12 mouse cellular contexts compared by ENCODE assay signal in the genomic region with DNA sequence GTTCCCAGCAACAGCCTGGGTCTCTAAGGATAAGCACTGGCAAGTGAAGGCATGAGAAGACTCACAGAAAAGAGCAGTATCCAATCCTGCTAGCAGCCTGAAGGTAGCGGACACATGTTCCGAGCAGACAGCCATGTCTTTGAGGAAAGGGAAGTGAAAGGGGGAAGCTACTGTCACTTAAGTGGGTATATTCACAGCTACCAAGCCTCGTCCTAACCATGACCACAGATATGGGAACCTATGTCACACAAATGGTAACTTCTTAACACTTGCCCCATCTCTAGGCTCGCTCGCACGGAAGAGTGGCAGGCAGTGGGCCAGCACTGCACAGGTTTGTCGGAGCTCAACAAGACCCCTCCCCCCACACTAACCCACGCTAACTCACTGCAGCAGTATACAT.
DNase-seq lines count a peak whose midpoint lies in the region; ATAC-seq and TF ChIP-seq lines count a peak whose summit lies in the region.
"Had no signal": no experiment of that assay in that cellular context is flagged by ENCODE, and none has a peak within 500 bp of the region (broad histone marks: within the 10 kb centered on the region; RNA-seq: fewer than 3 reads in every experiment).

No protein-coding gene starts in this region.

- H3K79me2 ChIP-seq in MEL (ENCODE audit: control insufficient read depth, insufficient read depth, low read length, poor library complexity), result no peaks in the 10 kb centered on the region

- no peak for TF ChIP-seq POLR2A in MEL (IDR thresholded peaks at IDR 0.05; ENCODE audit: control insufficient read depth in 1 of 2, insufficient read depth in 1 of 2, low read depth in 1 of 2, low read length in 2 of 2, poor library complexity in 1 of 2)

- no peak for TF ChIP-seq RAD21 in MEL (IDR thresholded peaks at IDR 0.05; ENCODE audit: low read depth, low read length)

- H3K27ac ChIP-seq in MEL (ENCODE audit: control insufficient read depth, low read depth, low read length), result peak overlapping the region; percentile 23; the same call in 1 of the 2 replicates

- ATAC-seq in hematopoietic stem cell, adult 5-6 weeks (replicated peaks in 1 of 2; ENCODE audit: insufficient read depth in 1 of 2, low FRiP score in 2 of 2, low TSS enrichment in 1 of 2, low read depth in 1 of 2, poor library complexity in 2 of 2, severe bottlenecking in 2 of 2), result peak; percentile 77 to 88
- ATAC-seq: forebrain, postnatal 0 days had no signal

- no peaks in the 10 kb centered on the region for H3K9me3 ChIP-seq in MEL (replicated peaks; ENCODE audit: insufficient read depth, low read length)

- DNase-seq in kidney, adult 9 months, result peak; percentile 15
- no peak for DNase-seq in kidney, adult 18-20 months
- peak; percentile 72 for DNase-seq in MEL (ENCODE audit: low read depth, low spot score)
- peak; percentile 38 for DNase-seq in skeletal muscle tissue, adult 2 months (ENCODE audit: low read depth, low spot score)
- DNase-seq in ovary, postnatal 10 days (ENCODE audit: low spot score), result no peak
- DNase-seq in frontal cortex, adult 2 months (ENCODE audit: extremely low spot score in 1 of 2, low spot score in 1 of 2), result no peak
- DNase-seq in adrenal gland, adult 8-10 months, result no peak
- DNase-seq: cerebellum, postnatal 36 days; forebrain, postnatal 0 days; gastrocnemius, postnatal 36 days; thymus, postnatal 36 days had no signal

- no peak for TF ChIP-seq CTCF in MEL (IDR thresholded peaks at IDR 0.05 in 2 of 3, conservative IDR thresholded peaks at IDR 0.05 in 1 of 3; ENCODE audit: control insufficient read depth in 1 of 3, insufficient read depth in 1 of 3, low read depth in 2 of 3, low read length in 3 of 3, poor library complexity in 1 of 3, severe bottlenecking in 1 of 3)

- no peaks in the 10 kb centered on the region for H3K36me3 ChIP-seq in MEL (ENCODE audit: control insufficient read depth in 1 of 2, insufficient read depth in 2 of 2, low read length in 2 of 2)

- H3K4me3 ChIP-seq in MEL (ENCODE audit: control insufficient read depth in 1 of 2, insufficient read depth in 1 of 2, low read depth in 2 of 2, low read length in 2 of 2), result peak overlapping the region in 1 of 2 experiments; percentile 13; a peak in 2 of 4 replicates

- 0 out of 2 replicates have a peak overlapping the region, but pooled peaks have one; percentile 1 for H3K9ac ChIP-seq in MEL (ENCODE audit: control insufficient read depth, low read depth, low read length, poor library complexity, severe bottlenecking)
- H3K9ac ChIP-seq: forebrain, postnatal 0 days had no signal

- H3K4me1 ChIP-seq in MEL (ENCODE audit: control insufficient read depth in 1 of 2, insufficient read depth in 2 of 2, low read length in 2 of 2), result peaks cover 0 to 8% of the 10 kb centered on the region in 2 experiments; a peak in 1 of 4 replicates

- TF ChIP-seq EP300 in MEL (IDR thresholded peaks at IDR 0.05; ENCODE audit: low read depth in 1 of 2, low read length in 2 of 2), result no peak

- peaks cover 0 to 7% of the 10 kb centered on the region in 2 experiments; a peak in 2 of 4 replicates for H3K27me3 ChIP-seq in MEL (ENCODE audit: control insufficient read depth in 1 of 2, insufficient read depth in 2 of 2, low read length in 2 of 2)

TF ChIP-seq in MEL, 35 proteins besides CTCF, POLR2A, EP300 and RAD21:
- TF ChIP-seq MAX (IDR thresholded peaks at IDR 0.05; ENCODE audit: low read length), result peak; percentile 63
- TF ChIP-seq E2F4 (IDR thresholded peaks at IDR 0.05; ENCODE audit: borderline replicate concordance, low read depth, low read length), result no peak
- TF ChIP-seq MYC (IDR thresholded peaks at IDR 0.05; ENCODE audit: low read depth, low read length), result peak; percentile 49; the same call in 1 of the 2 replicates

Comparison
In these comparisons a context has a peak if more than half of its experiments do, and no peak if none do; other contexts are left out.
1. DNase-seq: peak in kidney, adult 9 months (single experiment), MEL (single experiment) and skeletal muscle tissue, adult 2 months (single experiment); none in kidney, adult 18-20 months (single experiment), ovary, postnatal 10 days (single experiment), frontal cortex, adult 2 months (0 of 2) and adrenal gland, adult 8-10 months (single experiment).